Mouse (Mus musculus) lung, embryonic 14.5 days (tissue): Measurements from ENCODE around the gene Siae. TPM values are rescaled to one million over a fixed set of nuclear protein-coding genes. Genes with fewer than 3 reads are reported as not detected.

ENCODE experiments used
- ATAC-seq: fragments of 200-750 bp; cut with Nextera tagmentation; 2 replicates; pipeline ENCODE4 v1.8.0; 2017; ENCODE audit warnings: mild to moderate bottlenecking, moderate TSS enrichment, moderate library complexity; ENCODE audit not compliant: insufficient read depth
- DNase-seq: peaks from one replicate; pipeline ENCODE4 v3.0.0-alpha.2; 2015
- H3K27ac ChIP-seq: fragments of 300-500 bp; sonication (generic); 2 replicates; pipeline ENCODE4 v1.5.1; 2014; ENCODE audit warnings: low read depth, mild to moderate bottlenecking, moderate library complexity
- H3K27me3 ChIP-seq: fragments of 300-500 bp; sonication (generic); 2 replicates; pipeline ENCODE4 v1.6.1; 2014; ENCODE audit warnings: low read length, control low read depth; ENCODE audit not compliant: insufficient read depth
- H3K36me3 ChIP-seq: fragments of 300-500 bp; sonication (generic); 2 replicates; pipeline ENCODE4 v1.6.1; 2014; ENCODE audit warnings: control low read depth; ENCODE audit not compliant: insufficient read depth
- H3K4me1 ChIP-seq: fragments of 300-500 bp; sonication (generic); 2 replicates; pipeline ENCODE4 v1.6.1; 2014; ENCODE audit warnings: antibody characterized with exemption, control low read depth; ENCODE audit not compliant: insufficient read depth
- H3K4me2 ChIP-seq: fragments of 300-500 bp; sonication (generic); 2 replicates; pipeline ENCODE4 v1.6.1; 2014; ENCODE audit warnings: mild to moderate bottlenecking
- H3K4me3 ChIP-seq: fragments of 300-500 bp; sonication (generic); 2 replicates; pipeline ENCODE4 v1.5.1; 2014; ENCODE audit warnings: low read depth, low read length
- H3K9ac ChIP-seq: fragments of 300-500 bp; sonication (generic); 2 replicates; pipeline ENCODE4 v1.6.1; 2014
- H3K9me3 ChIP-seq: fragments of 300-500 bp; sonication (generic); 2 replicates; pipeline ENCODE4 v1.6.1; 2016; ENCODE audit warnings: low read depth, low read length, control low read depth
- CTCF ChIP-seq: IDR thresholded peaks from 2 replicates; pipeline ENCODE4 v1.5.1; 2016; ENCODE audit warnings: antibody characterized with exemption, low read depth
- WGBS: fragments of 180-500 bp; shearing (Covaris S2); extraction: QIAGEN DNeasy Blood & Tissue Kit; methylation state at CpG from one replicate; pipeline ENCODE4 v1.1.7; 2014; 5-methylcytosine and 5-hydroxymethylcytosine counted together
- polyA plus RNA-seq: library from polyadenylated mRNA; unstranded; fragments of >200 nt; fragmentation: Nextera tagmentation; extraction: Ambion mirVana; gene quantifications from 2 replicates; pipeline ENCODE4 v1.2.1, GENCODE M21; 2014

Gene Siae
- polyA plus RNA-seq, 1 experiment from 2014 or later = 12.2 TPM

GRCm38 (mm10) chr9:37576436-37576930, 21.0 kb downstream of the Siae start:
- 36% methylated on average over 14 of the region's 14 CpGs for WGBS
- Histone ChIP-seq H3K4me3 (no peak overlapping the region), H3K9ac (peak overlapping the region; percentile 9; the same call in 1 of the 2 replicates), H3K36me3 (no peaks in the 10 kb centered on the region), H3K4me1 (no peaks in the 10 kb centered on the region), H3K9me3 (no peaks in the 10 kb centered on the region), H3K27ac (no peak overlapping the region), H3K4me2 (no peak overlapping the region), H3K27me3 (no peaks in the 10 kb centered on the region)
- ATAC-seq (peak; percentile 47; the same call in 1 of the 2 replicates), DNase-seq (no peak)
- TF ChIP-seq CTCF = no peak

- DNase-seq = no peak
- Histone ChIP-seq H3K9me3 (no peaks in the 10 kb centered on the region), H3K4me2 (no peak overlapping the region), H3K36me3 (no peaks in the 10 kb centered on the region), H3K27ac (no peak overlapping the region), H3K9ac (no peak overlapping the region), H3K27me3 (no peaks in the 10 kb centered on the region), H3K4me1 (no peaks in the 10 kb centered on the region), H3K4me3 (no peak overlapping the region)
- 81% methylated on average over 5 of the region's 5 CpGs for WGBS
- TF ChIP-seq CTCF = no peak
- no peak for ATAC-seq
These were observed 28.1 kb downstream of the Siae start for GRCm38 (mm10) chr9:37583594-37583993.

- DNase-seq = no peak
- no peak for TF ChIP-seq CTCF
- Histone ChIP-seq H3K27ac (no peak overlapping the region), H3K4me2 (no peak overlapping the region), H3K9me3 (no peaks in the 10 kb centered on the region), H3K4me3 (no peak overlapping the region), H3K4me1 (no peaks in the 10 kb centered on the region), H3K36me3 (no peaks in the 10 kb centered on the region), H3K27me3 (no peaks in the 10 kb centered on the region), H3K9ac (no peak overlapping the region)
- no peak for ATAC-seq
- 71% methylated on average over 4 of the region's 4 CpGs for WGBS
These were observed 31.2 kb downstream of the Siae start for GRCm38 (mm10) chr9:37586718-37587117.

GRCm38 (mm10) chr9:37590381-37590780, 34.9 kb downstream of the Siae start:
- no peak for TF ChIP-seq CTCF
- H3K4me2 ChIP-seq = no peak overlapping the region
- no peak for ATAC-seq
- H3K4me3 ChIP-seq = no peak overlapping the region
- no peak overlapping the region for H3K27ac ChIP-seq
- DNase-seq = no peak
- H3K4me1 ChIP-seq = no peaks in the 10 kb centered on the region
- no peaks in the 10 kb centered on the region for H3K27me3 ChIP-seq
- 77% methylated on average over 4 of the region's 4 CpGs for WGBS
- no peaks in the 10 kb centered on the region for H3K36me3 ChIP-seq
- no peaks in the 10 kb centered on the region for H3K9me3 ChIP-seq
- H3K9ac ChIP-seq = no peak overlapping the region

- Histone ChIP-seq H3K9ac (no peak overlapping the region), H3K36me3 (no peaks in the 10 kb centered on the region), H3K4me2 (no peak overlapping the region), H3K4me3 (no peak overlapping the region), H3K27ac (no peak overlapping the region), H3K4me1 (no peaks in the 10 kb centered on the region), H3K9me3 (no peaks in the 10 kb centered on the region), H3K27me3 (no peaks in the 10 kb centered on the region)
- ATAC-seq (no peak), DNase-seq (no peak)
- TF ChIP-seq CTCF = no peak
- WGBS = 74% methylated on average over 2 of the region's 2 CpGs
These were observed 36.5 kb downstream of the Siae start for GRCm38 (mm10) chr9:37592025-37592424.

GRCm38 (mm10) chr9:37592633-37593032, 37.1 kb downstream of the Siae start:
- no peaks in the 10 kb centered on the region for H3K4me1 ChIP-seq
- no peak for TF ChIP-seq CTCF
- WGBS = 48% methylated on average over 6 of the region's 6 CpGs
- H3K9ac ChIP-seq = no peak overlapping the region
- no peak overlapping the region for H3K4me3 ChIP-seq
- ATAC-seq = no peak
- no peak overlapping the region for H3K4me2 ChIP-seq
- no peaks in the 10 kb centered on the region for H3K27me3 ChIP-seq
- H3K36me3 ChIP-seq = no peaks in the 10 kb centered on the region
- H3K27ac ChIP-seq = no peak overlapping the region
- H3K9me3 ChIP-seq = no peaks in the 10 kb centered on the region
- no peak for DNase-seq

- no peak overlapping the region for H3K27ac ChIP-seq
- ATAC-seq = no peak
These were observed 38.2 kb downstream of the Siae start for GRCm38 (mm10) chr9:37593690-37594089.

GRCm38 (mm10) chr9:37595570-37595969, 40.1 kb downstream of the Siae start:
- ATAC-seq = no peak
- no peaks in the 10 kb centered on the region for H3K4me1 ChIP-seq
- 43% methylated on average over 1 of the region's 1 CpGs for WGBS
- no peaks in the 10 kb centered on the region for H3K36me3 ChIP-seq
- no peak overlapping the region for H3K27ac ChIP-seq
- no peaks in the 10 kb centered on the region for H3K27me3 ChIP-seq
- no peak overlapping the region for H3K9ac ChIP-seq
- no peak overlapping the region for H3K4me2 ChIP-seq
- no peak for DNase-seq
- H3K4me3 ChIP-seq = no peak overlapping the region
- H3K9me3 ChIP-seq = no peaks in the 10 kb centered on the region
- TF ChIP-seq CTCF = no peak

More at GRCm38 (mm10) chr9:37593690-37594089, 38.2 kb downstream of the Siae start:
- Histone ChIP-seq H3K4me2 (no peak overlapping the region), H3K4me1 (no peaks in the 10 kb centered on the region), H3K27me3 (no peaks in the 10 kb centered on the region), H3K4me3 (no peak overlapping the region), H3K36me3 (no peaks in the 10 kb centered on the region), H3K9ac (no peak overlapping the region), H3K9me3 (no peaks in the 10 kb centered on the region)
- TF ChIP-seq CTCF = no peak
- WGBS = 71% methylated on average over 3 of the region's 3 CpGs
- DNase-seq = no peak
